Mouse (Mus musculus): Measurements from ENCODE around the gene Gm595.

Gm595 gene

GRCm38 (mm10) chrX:48877613-48878012, at the start of gene Gm595:
Gm595 (minus strand) TSS chrX:48877713.
- DNase-seq (ENCODE audit: low spot score) = no peak

- DNase-seq (ENCODE audit: low spot score) = no peak
Observed at GRCm38 (mm10) chrX:48908421-48908820, 30.9 kb upstream of the Gm595 start.

GRCm38 (mm10) chrX:48903744-48904143, 26.2 kb upstream of the Gm595 start:
- DNase-seq (ENCODE audit: low spot score) = no peak

- peak; percentile 8 for DNase-seq (ENCODE audit: low spot score)
Observed at GRCm38 (mm10) chrX:48899555-48899954, 22.0 kb upstream of the Gm595 start.

GRCm38 (mm10) chrX:48896803-48897202, 19.3 kb upstream of the Gm595 start:
- no peak for DNase-seq (ENCODE audit: low spot score)

- no peak for DNase-seq (ENCODE audit: low spot score)
Observed at GRCm38 (mm10) chrX:48893946-48894345, 16.4 kb upstream of the Gm595 start.

GRCm38 (mm10) chrX:48890259-48890658, 12.7 kb upstream of the Gm595 start:
- DNase-seq (ENCODE audit: low spot score) = no peak

GRCm38 (mm10) chrX:48884615-48885014, 7.1 kb upstream of the Gm595 start:
- DNase-seq (ENCODE audit: low spot score) = no peak
